Mouse (Mus musculus) heart, embryonic 15.5 days (tissue): ENCODE measurements around the gene Slc6a6. TPM values are rescaled to one million over a fixed set of nuclear protein-coding genes. Genes with fewer than 3 reads are reported as not detected.

Experiments
- ATAC-seq: fragments of 200-750 bp; cut with Nextera tagmentation; replicated peaks from 2 replicates; pipeline ENCODE4 v1.8.0; 2017; ENCODE audit warnings: low read depth, moderate TSS enrichment; ENCODE audit not compliant: insufficient number of reproducible peaks, insufficient read depth, low FRiP score
- H3K27ac ChIP-seq: fragments of 300-500 bp; sonication (generic); 2 replicates; pipeline ENCODE4 v1.5.1; 2015; ENCODE audit warnings: mild to moderate bottlenecking, inconsistent platforms
- H3K27me3 ChIP-seq: fragments of 300-500 bp; sonication (generic); 2 replicates; pipeline ENCODE4 v1.6.1; 2015; ENCODE audit warnings: inconsistent platforms
- H3K36me3 ChIP-seq: fragments of 300-500 bp; sonication (generic); 2 replicates; pipeline ENCODE4 v1.6.1; 2015; ENCODE audit warnings: mild to moderate bottlenecking, inconsistent platforms
- H3K4me1 ChIP-seq: fragments of 300-500 bp; sonication (generic); replicated peaks from 2 replicates; pipeline ENCODE4 v1.6.1; 2015; ENCODE audit warnings: inconsistent platforms
- H3K4me2 ChIP-seq: fragments of 300-500 bp; sonication (generic); 2 replicates; pipeline ENCODE4 v1.6.1; 2015; ENCODE audit warnings: inconsistent platforms, mild to moderate bottlenecking, moderate library complexity
- H3K4me3 ChIP-seq: fragments of 300-500 bp; sonication (generic); 2 replicates; pipeline ENCODE4 v1.5.1; 2015; ENCODE audit warnings: mild to moderate bottlenecking, inconsistent platforms
- H3K9ac ChIP-seq: fragments of 300-500 bp; sonication (generic); 2 replicates; pipeline ENCODE4 v1.6.1; 2015; ENCODE audit warnings: mild to moderate bottlenecking, inconsistent platforms
- H3K9me3 ChIP-seq: fragments of 300-500 bp; sonication (generic); replicated peaks from 2 replicates; pipeline ENCODE4 v1.6.1; 2016; ENCODE audit warnings: inconsistent platforms
- WGBS: fragments of 180-500 bp; shearing (Covaris S2); methylation state at CpG from one replicate; pipeline ENCODE4 v1.1.7; 2015; ENCODE audit warnings: mixed read lengths; 5-methylcytosine and 5-hydroxymethylcytosine counted together
- polyA plus RNA-seq: library from polyadenylated mRNA; unstranded; fragments of >200 nt; fragmentation: Nextera tagmentation; extraction: Ambion mirVana; gene quantifications from 2 replicates; pipeline ENCODE4 v1.2.1, GENCODE M21; 2015

The Slc6a6 gene
- polyA plus RNA-seq, 1 experiment from 2014 or later = 72.5 TPM

- H3K9me3 ChIP-seq = no peaks in the 10 kb centered on the region
- peaks cover 24% of the 10 kb centered on the region for H3K4me1 ChIP-seq
- no peaks in the 10 kb centered on the region for H3K27me3 ChIP-seq
- H3K4me3 ChIP-seq = no peak overlapping the region
- peak overlapping the region; percentile 98 for H3K27ac ChIP-seq
- ATAC-seq = peak; percentile 90
- H3K9ac ChIP-seq = peak overlapping the region; percentile 37; the same call in 1 of the 2 replicates
- WGBS = 42% methylated on average over 3 of the region's 3 CpGs
- H3K4me2 ChIP-seq = no peak overlapping the region
- peaks cover 4% of the 10 kb centered on the region; the same call in 1 of the 2 replicates for H3K36me3 ChIP-seq
These were observed 101.2 kb downstream of the Slc6a6 start for GRCm38 (mm10) chr6:91785018-91785417.

GRCm38 (mm10) chr6:91788311-91788798 lies 104.5 kb downstream of the Slc6a6 start:
- H3K4me2 ChIP-seq = no peak overlapping the region
- peaks cover 49% of the 10 kb centered on the region for H3K4me1 ChIP-seq
- H3K9ac ChIP-seq = no peak overlapping the region
- WGBS = 80% methylated on average over 9 of the region's 9 CpGs
- H3K27ac ChIP-seq = 0 out of 2 replicates have a peak overlapping the region, but pooled peaks have one; percentile 1
- H3K27me3 ChIP-seq = no peaks in the 10 kb centered on the region
- no peaks in the 10 kb centered on the region for H3K36me3 ChIP-seq
- no peak overlapping the region for H3K4me3 ChIP-seq
- no peaks in the 10 kb centered on the region for H3K9me3 ChIP-seq
- no peak for ATAC-seq

- Histone ChIP-seq H3K27me3 (0 out of 2 replicates have a peak, but pooled peaks cover 5% of the 10 kb centered on the region), H3K4me3 (peak overlapping the region; percentile 46), H3K36me3 (no peaks in the 10 kb centered on the region), H3K4me2 (peak overlapping the region; percentile 59), H3K9me3 (no peaks in the 10 kb centered on the region), H3K9ac (peak overlapping the region; percentile 50), H3K4me1 (peaks cover 73% of the 10 kb centered on the region), H3K27ac (peak overlapping the region; percentile 72)
- no peak; the same call in 1 of the 2 replicates for ATAC-seq
- 37% methylated on average over 3 of the region's 3 CpGs for WGBS
These were observed 111.8 kb downstream of the Slc6a6 start for GRCm38 (mm10) chr6:91795640-91796039.

GRCm38 (mm10) chr6:91796064-91796463 lies 112.2 kb downstream of the Slc6a6 start:
- Histone ChIP-seq H3K4me1 (peaks cover 69% of the 10 kb centered on the region), H3K36me3 (no peaks in the 10 kb centered on the region), H3K27ac (peak overlapping the region; percentile 72), H3K27me3 (0 out of 2 replicates have a peak, but pooled peaks cover 5% of the 10 kb centered on the region), H3K4me2 (peak overlapping the region; percentile 59), H3K4me3 (peak overlapping the region; percentile 46), H3K9ac (peak overlapping the region; percentile 50), H3K9me3 (no peaks in the 10 kb centered on the region)
- ATAC-seq = peak; percentile 56
- 32% methylated on average over 9 of the region's 9 CpGs for WGBS

GRCm38 (mm10) chr6:91796736-91797135 lies 112.9 kb downstream of the Slc6a6 start:
- H3K36me3 ChIP-seq = no peaks in the 10 kb centered on the region
- H3K4me2 ChIP-seq = no peak overlapping the region
- H3K4me1 ChIP-seq = peaks cover 66% of the 10 kb centered on the region
- 0 out of 2 replicates have a peak, but pooled peaks cover 5% of the 10 kb centered on the region for H3K27me3 ChIP-seq
- H3K9ac ChIP-seq = no peak overlapping the region
- no peaks in the 10 kb centered on the region for H3K9me3 ChIP-seq
- no peak for ATAC-seq
- H3K27ac ChIP-seq = no peak overlapping the region
- WGBS = 83% methylated on average over 4 of the region's 4 CpGs
- no peak overlapping the region for H3K4me3 ChIP-seq

- Histone ChIP-seq H3K27ac (0 out of 2 replicates have a peak overlapping the region, but pooled peaks have one; percentile 6), H3K9ac (no peak overlapping the region)
- 0 out of 2 replicates have a peak, but pooled peaks have one; percentile 14 for ATAC-seq
These were observed 114.6 kb downstream of the Slc6a6 start for GRCm38 (mm10) chr6:91798496-91798895.

GRCm38 (mm10) chr6:91804177-91804576 lies 120.3 kb downstream of the Slc6a6 start:
- Histone ChIP-seq H3K36me3 (no peaks in the 10 kb centered on the region), H3K27ac (peak overlapping the region; percentile 37; the same call in 1 of the 2 replicates)

More at GRCm38 (mm10) chr6:91798496-91798895, 114.6 kb downstream of the Slc6a6 start:
- 41% methylated on average over 12 of the region's 12 CpGs for WGBS
- Histone ChIP-seq H3K36me3 (no peaks in the 10 kb centered on the region), H3K27me3 (0 out of 2 replicates have a peak, but pooled peaks cover 5% of the 10 kb centered on the region), H3K4me1 (peaks cover 54% of the 10 kb centered on the region), H3K9me3 (no peaks in the 10 kb centered on the region), H3K4me3 (no peak overlapping the region), H3K4me2 (no peak overlapping the region)

GRCm38 (mm10) chr6:91807169-91807568 lies 123.3 kb downstream of the Slc6a6 start:
- H3K4me3 ChIP-seq = peak overlapping the region; percentile 56

More at GRCm38 (mm10) chr6:91804177-91804576, 120.3 kb downstream of the Slc6a6 start:
- 43% methylated on average over 7 of the region's 7 CpGs for WGBS
- no peak for ATAC-seq
- Histone ChIP-seq H3K4me3 (no peak overlapping the region), H3K4me2 (no peak overlapping the region), H3K9ac (no peak overlapping the region), H3K27me3 (peaks cover 33% of the 10 kb centered on the region), H3K9me3 (no peaks in the 10 kb centered on the region), H3K4me1 (peaks cover 49% of the 10 kb centered on the region)

GRCm38 (mm10) chr6:91808022-91808421 lies 124.2 kb downstream of the Slc6a6 start:
- WGBS = 40% methylated on average over 6 of the region's 6 CpGs
- H3K4me2 ChIP-seq = peak overlapping the region; percentile 70
- H3K4me1 ChIP-seq = peaks cover 40% of the 10 kb centered on the region
- H3K27me3 ChIP-seq = peaks cover 28% of the 10 kb centered on the region
- H3K9me3 ChIP-seq = no peaks in the 10 kb centered on the region
- no peak overlapping the region for H3K27ac ChIP-seq
- H3K9ac ChIP-seq = peak overlapping the region; percentile 56; the same call in 1 of the 2 replicates
- H3K4me3 ChIP-seq = no peak overlapping the region
- no peak for ATAC-seq
- no peaks in the 10 kb centered on the region for H3K36me3 ChIP-seq

More at GRCm38 (mm10) chr6:91807169-91807568, 123.3 kb downstream of the Slc6a6 start:
- peak; percentile 70 for ATAC-seq
- Histone ChIP-seq H3K9me3 (no peaks in the 10 kb centered on the region), H3K4me1 (peaks cover 40% of the 10 kb centered on the region), H3K4me2 (peak overlapping the region; percentile 70), H3K27ac (peak overlapping the region; percentile 87), H3K9ac (peak overlapping the region; percentile 56), H3K27me3 (peaks cover 28% of the 10 kb centered on the region), H3K36me3 (no peaks in the 10 kb centered on the region)
- WGBS = 2% methylated on average over 23 of the region's 23 CpGs

Other genes with a start within 250 kb of the Slc6a6 start
- gene Chchd4, start 210.5 kb upstream of the Slc6a6 start, polyA plus RNA-seq = 29.0 and 31.0 TPM in 2 replicates
- 24.8 and 33.4 TPM in 2 replicates for gene Tmem43, start 210.3 kb upstream of the Slc6a6 start, polyA plus RNA-seq
- 10.5 and 13.1 TPM in 2 replicates for gene Xpc, start 168.2 kb upstream of the Slc6a6 start, polyA plus RNA-seq
- 155 and 161 TPM in 2 replicates for gene Lsm3, start 168.1 kb upstream of the Slc6a6 start, polyA plus RNA-seq
- gene Grip2, start 143.2 kb downstream of the Slc6a6 start, polyA plus RNA-seq = 7.9 and 9.6 TPM in 2 replicates
- 20.4 and 25.0 TPM in 2 replicates for gene Ccdc174, start 194.0 kb downstream of the Slc6a6 start, polyA plus RNA-seq
- gene 4930590J08Rik, start 218.8 kb downstream of the Slc6a6 start, polyA plus RNA-seq = 0.19 and 0.31 TPM in 2 replicates